Mouse (Mus musculus): ENCODE data around the gene Scg5. TPM values are rescaled to one million over a fixed set of nuclear protein-coding genes. Genes with fewer than 3 reads are reported as not detected.

The Scg5 gene
- polyA plus RNA-seq (2015; fragmentation: Nextera tagmentation; extraction: Ambion mirVana): 0.74 and 1.2 TPM in 2 replicates

GRCm38 (mm10) chr2:113828943-113829882 lies at the start of gene Scg5:
Gene Scg5 (minus strand): TSS chr2:113829121.

GRCm38 (mm10) chr2:113848245-113849121 lies 19.6 kb upstream of the Scg5 start, which contains the start of gene Arhgap11a:
Gene Arhgap11a (minus strand): TSS chr2:113848661.

GRCm38 (mm10) chr2:113758311-113759161 lies 70.4 kb downstream of the Scg5 start, which contains the start of gene Grem1:
Gene Grem1 (minus strand): TSS chr2:113758646.

Other genes with a start within 250 kb of the Scg5 start
- gene Grem1, start 70.5 kb downstream of the Scg5 start, polyA plus RNA-seq (2015; fragmentation: Nextera tagmentation; extraction: Ambion mirVana): 0.04 TPM in 1 of 2 replicates, not detected in the other
- gene Arhgap11a, start 19.5 kb upstream of the Scg5 start, polyA plus RNA-seq (2015; fragmentation: Nextera tagmentation; extraction: Ambion mirVana): 4.4 and 6.9 TPM in 2 replicates
- gene Gjd2, start 184.5 kb upstream of the Scg5 start, polyA plus RNA-seq (2015; fragmentation: Nextera tagmentation; extraction: Ambion mirVana): not detected in 2 replicates
- gene Actc1, start 224.4 kb upstream of the Scg5 start, polyA plus RNA-seq (2015; fragmentation: Nextera tagmentation; extraction: Ambion mirVana): 1,752 and 2,071 TPM in 2 replicates